Mouse (Mus musculus) forebrain, embryonic 11.5 days (tissue): Measurements from ENCODE around the gene Gm21863. TPM values are rescaled to one million over a fixed set of nuclear protein-coding genes. Genes with fewer than 3 reads are reported as not detected.
"Not testable (repeated sequence)": the region's sequence is repeated elsewhere in the genome, so short reads cannot be mapped to it uniquely, and the experiment has no call there.

Experiments
- ATAC-seq: fragments of 200-750 bp; cut with Nextera tagmentation; replicated peaks from 2 replicates; pipeline ENCODE4 v1.8.0; 2017; ENCODE audit warnings: moderate TSS enrichment; ENCODE audit not compliant: low FRiP score
- DNase-seq: peaks from one replicate; pipeline ENCODE4 v3.0.0-alpha.2; 2017; ENCODE audit warnings: low spot score
- H3K27ac ChIP-seq: fragments of 300-500 bp; sonication (generic); 2 replicates; pipeline ENCODE4 v1.5.1; 2014; ENCODE audit warnings: low read depth, low read length
- H3K27me3 ChIP-seq: fragments of 300-500 bp; sonication (generic); 2 replicates; pipeline ENCODE4 v1.6.1; 2014; ENCODE audit warnings: mild to moderate bottlenecking, low read length, mixed read lengths; ENCODE audit not compliant: control insufficient read depth, insufficient read depth
- H3K36me3 ChIP-seq: fragments of 300-500 bp; sonication (generic); 2 replicates; pipeline ENCODE4 v1.6.1; 2014; ENCODE audit warnings: mild to moderate bottlenecking, low read length, moderate library complexity, mixed read lengths; ENCODE audit not compliant: control insufficient read depth, insufficient read depth
- H3K4me1 ChIP-seq: fragments of 300-500 bp; sonication (generic); replicated peaks from 2 replicates; pipeline ENCODE4 v1.6.1; 2014; ENCODE audit warnings: low read length, mixed read lengths; ENCODE audit not compliant: control insufficient read depth, insufficient read depth
- H3K4me2 ChIP-seq: fragments of 300-500 bp; sonication (generic); 2 replicates; pipeline ENCODE4 v1.6.1; 2014; ENCODE audit warnings: low read depth, mild to moderate bottlenecking, low read length, moderate library complexity, mixed read lengths; ENCODE audit not compliant: severe bottlenecking
- H3K4me3 ChIP-seq: fragments of 300-500 bp; sonication (generic); 2 replicates; pipeline ENCODE4 v1.5.1; 2014; ENCODE audit warnings: low read depth, low read length
- H3K9ac ChIP-seq: fragments of 300-500 bp; sonication (generic); 2 replicates; pipeline ENCODE4 v1.6.1; 2014; ENCODE audit warnings: low read length
- H3K9me3 ChIP-seq: fragments of 300-500 bp; sonication (generic); 2 replicates; pipeline ENCODE4 v1.6.1; 2016; ENCODE audit warnings: low read length, mixed read lengths; ENCODE audit not compliant: control insufficient read depth
- WGBS: fragments of 180-500 bp; shearing (Covaris S2); extraction: QIAGEN DNeasy Blood & Tissue Kit; methylation state at CpG from one replicate; pipeline ENCODE4 v1.1.7; 2014; 5-methylcytosine and 5-hydroxymethylcytosine counted together
- polyA plus RNA-seq: library from polyadenylated mRNA; unstranded; fragments of >200 nt; fragmentation: Nextera tagmentation; extraction: Ambion mirVana; gene quantifications from 2 replicates; pipeline ENCODE4 v1.2.1, GENCODE M21; 2014

The Gm21863 gene
- not detected in 2 replicates for polyA plus RNA-seq

DNA sequence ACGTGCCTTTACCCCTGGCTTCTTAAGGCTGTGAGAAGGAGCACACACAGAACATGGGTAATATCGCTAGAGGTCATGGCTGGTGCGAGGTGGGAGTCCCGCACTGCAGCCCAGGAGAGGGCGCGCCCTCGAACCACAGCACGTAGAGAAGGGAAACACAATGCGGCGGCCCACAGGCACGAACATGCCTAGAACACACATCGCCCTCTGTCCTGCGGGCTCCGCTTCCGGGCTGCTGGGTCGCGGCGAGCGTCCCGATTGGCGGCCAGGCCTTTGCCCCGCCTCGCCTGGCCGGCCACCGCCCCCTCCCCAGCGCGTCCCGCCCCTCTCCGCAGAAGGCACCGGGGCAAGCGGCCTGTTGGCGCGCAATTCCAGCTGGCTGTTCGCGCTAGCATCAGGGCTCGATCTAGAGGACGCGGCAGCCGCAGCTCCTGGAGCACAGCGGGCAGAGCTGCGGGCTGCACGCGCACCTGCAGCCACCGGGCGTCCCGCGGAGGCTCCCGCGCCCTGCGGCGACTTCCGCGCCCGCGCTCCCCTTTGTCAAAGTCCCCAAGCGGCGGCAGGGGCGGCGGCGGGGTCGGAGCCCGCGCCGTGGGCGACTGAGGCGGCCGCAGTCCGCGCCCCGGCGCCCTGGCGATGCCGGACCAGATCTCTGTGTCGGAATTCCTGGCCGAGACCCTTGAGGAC lies at the start of gene Gm21863:
Gm21863 (plus strand) TSS at position 637 of the 687 bp plus-strand sequence.
- H3K27ac ChIP-seq: not testable (repeated sequence)
- peak; percentile 66; the same call in 1 of the 2 replicates for ATAC-seq
- 21% methylated on average over 30 of the region's 75 CpGs for WGBS

DNA sequence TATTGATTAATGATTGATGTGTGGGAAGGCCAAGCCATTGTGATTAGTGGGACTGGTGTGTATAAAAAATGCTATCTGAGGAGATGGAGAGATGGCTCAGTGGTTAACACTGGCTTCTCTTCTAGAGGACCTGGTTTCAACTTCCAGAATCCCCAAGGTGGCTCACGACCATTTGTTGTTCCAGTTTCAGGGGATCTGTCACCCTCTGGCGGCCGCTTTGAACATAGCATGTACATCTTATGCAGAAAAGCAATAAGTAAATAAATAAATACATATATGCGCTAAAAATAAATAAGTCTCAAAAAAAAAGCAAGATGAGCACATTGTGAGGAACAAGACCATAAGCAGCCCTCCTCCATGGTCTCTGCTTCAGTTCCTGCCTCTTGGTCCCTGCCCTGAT lies 26.3 kb upstream of the Gm21863 start:
- not testable (repeated sequence) for DNase-seq, ATAC-seq

More for the DNA sequence above, at the start of gene Gm21863:
- H3K4me1 ChIP-seq, H3K9me3 ChIP-seq, H3K27me3 ChIP-seq, H3K4me2 ChIP-seq, H3K9ac ChIP-seq, H3K36me3 ChIP-seq, DNase-seq, H3K4me3 ChIP-seq: not testable (repeated sequence)

More for the DNA sequence above, 26.3 kb upstream of the Gm21863 start:
- H3K27ac ChIP-seq, H3K27me3 ChIP-seq, H3K36me3 ChIP-seq, H3K4me3 ChIP-seq, H3K9me3 ChIP-seq, H3K4me1 ChIP-seq, H3K4me2 ChIP-seq, H3K9ac ChIP-seq: not testable (repeated sequence)
- WGBS: 41% methylated on average over 4 of the region's 4 CpGs
